Mouse (Mus musculus) c-Kit-positive CD71-positive TER-119-positive erythroid progenitor cells, embryonic 14.5 days (primary cell): Measurements from ENCODE around the gene Hivep2.

Source experiments
- DNase-seq: peaks from one replicate; pipeline ENCODE4 v3.0.0-alpha.2; 2013; ENCODE audit warnings: low spot score

Hivep2 gene

GRCm38 (mm10) chr10:14024971-14025370 lies 59.1 kb downstream of the Hivep2 start:
- no peak for DNase-seq

GRCm38 (mm10) chr10:14027751-14028150 lies 61.9 kb downstream of the Hivep2 start:
- no peak for DNase-seq

- DNase-seq, result no peak
These were observed 63.1 kb downstream of the Hivep2 start for GRCm38 (mm10) chr10:14028956-14029355.

- no peak for DNase-seq
These were observed 64.7 kb downstream of the Hivep2 start for GRCm38 (mm10) chr10:14030458-14031035.

- DNase-seq, result no peak
These were observed 66.7 kb downstream of the Hivep2 start for GRCm38 (mm10) chr10:14032532-14032931.

GRCm38 (mm10) chr10:14034046-14034445 lies 68.2 kb downstream of the Hivep2 start:
- DNase-seq, result no peak

GRCm38 (mm10) chr10:14034790-14035189 lies 68.9 kb downstream of the Hivep2 start:
- DNase-seq, result no peak

GRCm38 (mm10) chr10:14035607-14036006 lies 69.7 kb downstream of the Hivep2 start:
- no peak for DNase-seq

- no peak for DNase-seq
These were observed 70.6 kb downstream of the Hivep2 start for GRCm38 (mm10) chr10:14036472-14036871.

- DNase-seq, result no peak
These were observed 72.2 kb downstream of the Hivep2 start for GRCm38 (mm10) chr10:14037977-14038489.

- no peak for DNase-seq
These were observed 75.0 kb downstream of the Hivep2 start for GRCm38 (mm10) chr10:14040716-14041470.

GRCm38 (mm10) chr10:14041606-14042005 lies 75.7 kb downstream of the Hivep2 start:
- no peak for DNase-seq

- no peak for DNase-seq
These were observed 76.9 kb downstream of the Hivep2 start for GRCm38 (mm10) chr10:14042539-14043348.

GRCm38 (mm10) chr10:14043349-14043710 lies 77.5 kb downstream of the Hivep2 start:
- no peak for DNase-seq

- DNase-seq, result no peak
These were observed 78.3 kb downstream of the Hivep2 start for GRCm38 (mm10) chr10:14044046-14044782.

GRCm38 (mm10) chr10:14044783-14045392 lies 79.0 kb downstream of the Hivep2 start:
- no peak for DNase-seq

- no peak for DNase-seq
These were observed 79.9 kb downstream of the Hivep2 start for GRCm38 (mm10) chr10:14045745-14046144.

GRCm38 (mm10) chr10:14046171-14046651 lies 80.3 kb downstream of the Hivep2 start:
- DNase-seq, result no peak

- peak; percentile 11 for DNase-seq
These were observed 81.1 kb downstream of the Hivep2 start for GRCm38 (mm10) chr10:14046935-14047334.

GRCm38 (mm10) chr10:14047661-14048060 lies 81.8 kb downstream of the Hivep2 start:
- DNase-seq, result no peak

GRCm38 (mm10) chr10:14048322-14048915 lies 82.5 kb downstream of the Hivep2 start:
- no peak for DNase-seq
